Mouse (Mus musculus) intestine, embryonic 14.5 days (tissue): Measurements from ENCODE around the gene Tgfbr3l. TPM values are rescaled to one million over a fixed set of nuclear protein-coding genes. Genes with fewer than 3 reads are reported as not detected.

Experiments used
- ATAC-seq: fragments of 200-750 bp; cut with Nextera tagmentation; replicated peaks from 2 replicates; pipeline ENCODE4 v1.8.0; 2017; ENCODE audit warnings: low read depth, moderate number of reproducible peaks, moderate TSS enrichment, moderate library complexity; ENCODE audit not compliant: low FRiP score, low TSS enrichment
- DNase-seq: peaks from one replicate; pipeline ENCODE4 v3.0.0-alpha.2; 2018; ENCODE audit warnings: low spot score
- H3K27ac ChIP-seq: fragments of 300-500 bp; sonication (generic); 2 replicates; pipeline ENCODE4 v1.5.1; 2014; ENCODE audit warnings: low read depth, mild to moderate bottlenecking, control low read depth
- H3K27me3 ChIP-seq: fragments of 300-500 bp; sonication (generic); replicated peaks from 2 replicates; pipeline ENCODE4 v1.6.1; 2014; ENCODE audit warnings: low read length, control low read depth; ENCODE audit not compliant: control insufficient read depth, insufficient read depth
- H3K36me3 ChIP-seq: fragments of 300-500 bp; sonication (generic); 2 replicates; pipeline ENCODE4 v1.6.1; 2014; ENCODE audit warnings: low read length, control low read depth; ENCODE audit not compliant: control insufficient read depth, insufficient read depth
- H3K4me1 ChIP-seq: fragments of 300-500 bp; sonication (generic); replicated peaks from 2 replicates; pipeline ENCODE4 v1.6.1; 2014; ENCODE audit warnings: low read length, control low read depth, mixed read lengths; ENCODE audit not compliant: control insufficient read depth, insufficient read depth
- H3K4me2 ChIP-seq: fragments of 300-500 bp; sonication (generic); 2 replicates; pipeline ENCODE4 v1.6.1; 2014; ENCODE audit warnings: low read length
- H3K4me3 ChIP-seq: fragments of 300-500 bp; sonication (generic); 2 replicates; pipeline ENCODE4 v1.5.1; 2014; ENCODE audit warnings: low read depth, low read length, control low read depth, mixed read lengths
- H3K9ac ChIP-seq: fragments of 300-500 bp; sonication (generic); 2 replicates; pipeline ENCODE4 v1.6.1; 2014; ENCODE audit warnings: mild to moderate bottlenecking, low read length
- H3K9me3 ChIP-seq: fragments of 300-500 bp; sonication (generic); 2 replicates; pipeline ENCODE4 v1.6.1; 2016; ENCODE audit warnings: low read length, control low read depth; ENCODE audit not compliant: control insufficient read depth
- WGBS: fragments of 180-500 bp; shearing (Covaris S2); extraction: QIAGEN DNeasy Blood & Tissue Kit; methylation state at CpG from one replicate; pipeline ENCODE4 v1.1.7; 2014; 5-methylcytosine and 5-hydroxymethylcytosine counted together
- polyA plus RNA-seq: library from polyadenylated mRNA; unstranded; fragments of >200 nt; fragmentation: Nextera tagmentation; extraction: Ambion mirVana; gene quantifications from 2 replicates; pipeline ENCODE4 v1.2.1, GENCODE M21; 2014

Gene Tgfbr3l
- polyA plus RNA-seq: 3.3 and 4.0 TPM in 2 replicates

GRCm38 (mm10) chr8:4247951-4248540, at the start of gene Tgfbr3l:
Gene Tgfbr3l (plus strand): TSS chr8:4248214.
- H3K4me1 ChIP-seq: peaks cover 5% of the 10 kb centered on the region; the same call in 1 of the 2 replicates
- H3K9me3 ChIP-seq: no peaks in the 10 kb centered on the region
- H3K36me3 ChIP-seq: peaks cover 62% of the 10 kb centered on the region
- DNase-seq (no peak), ATAC-seq (no peak)
- H3K4me2 ChIP-seq: no peak within 1 kb of the TSS
- no peak within 1 kb of the TSS for H3K9ac ChIP-seq
- H3K27ac ChIP-seq: no peak within 1 kb of the TSS
- 79% methylated on average over 15 of the region's 15 CpGs for WGBS
- no peak within 1 kb of the TSS for H3K4me3 ChIP-seq
- no peaks in the 10 kb centered on the region for H3K27me3 ChIP-seq

- no peak for DNase-seq
- Histone ChIP-seq H3K27ac (no peak overlapping the region), H3K36me3 (0 out of 2 replicates have a peak, but pooled peaks cover under 1% of the 10 kb centered on the region), H3K4me3 (no peak overlapping the region), H3K4me1 (peaks cover under 1% of the 10 kb centered on the region), H3K9me3 (no peaks in the 10 kb centered on the region), H3K27me3 (peaks cover 23% of the 10 kb centered on the region), H3K4me2 (no peak overlapping the region), H3K9ac (no peak overlapping the region)
- ATAC-seq: no peak
- WGBS: 73% methylated on average over 2 of the region's 2 CpGs
These were observed 46.7 kb upstream of the Tgfbr3l start for GRCm38 (mm10) chr8:4201321-4201720.

- H3K4me3 ChIP-seq: no peak overlapping the region
- 33% methylated on average over 38 of the region's 38 CpGs for WGBS
These were observed 42.5 kb upstream of the Tgfbr3l start for GRCm38 (mm10) chr8:4205246-4206123.

GRCm38 (mm10) chr8:4206182-4207015, 41.6 kb upstream of the Tgfbr3l start:
- Histone ChIP-seq H3K9ac (no peak overlapping the region; the same call in 1 of the 2 replicates), H3K27me3 (peaks cover 23% of the 10 kb centered on the region), H3K36me3 (0 out of 2 replicates have a peak, but pooled peaks cover 6% of the 10 kb centered on the region), H3K4me2 (peak overlapping the region; percentile 7; the same call in 1 of the 2 replicates), H3K27ac (no peak overlapping the region), H3K4me1 (peaks cover 8% of the 10 kb centered on the region), H3K9me3 (no peaks in the 10 kb centered on the region), H3K4me3 (no peak overlapping the region)
- DNase-seq: peak; percentile 70
- WGBS: 17% methylated on average over 44 of the region's 44 CpGs
- peak; percentile 25 for ATAC-seq

More at GRCm38 (mm10) chr8:4205246-4206123, 42.5 kb upstream of the Tgfbr3l start:
- H3K36me3 ChIP-seq: 0 out of 2 replicates have a peak, but pooled peaks cover 6% of the 10 kb centered on the region
- 0 out of 2 replicates have a peak overlapping the region, but pooled peaks have one; percentile 7 for H3K4me2 ChIP-seq
- peak; percentile 65 for DNase-seq
- peak; percentile 24; the same call in 1 of the 2 replicates for ATAC-seq
- peaks cover 23% of the 10 kb centered on the region for H3K27me3 ChIP-seq
- H3K4me1 ChIP-seq: peaks cover 8% of the 10 kb centered on the region
- H3K9me3 ChIP-seq: no peaks in the 10 kb centered on the region
- no peak overlapping the region for H3K9ac ChIP-seq
- no peak overlapping the region for H3K27ac ChIP-seq

- Histone ChIP-seq H3K36me3 (0 out of 2 replicates have a peak, but pooled peaks cover 6% of the 10 kb centered on the region), H3K9me3 (no peaks in the 10 kb centered on the region), H3K9ac (no peak overlapping the region), H3K4me2 (0 out of 2 replicates have a peak overlapping the region, but pooled peaks have one; percentile 7), H3K27me3 (peaks cover 23% of the 10 kb centered on the region), H3K4me1 (peaks cover 8% of the 10 kb centered on the region), H3K4me3 (no peak overlapping the region), H3K27ac (no peak overlapping the region)
- DNase-seq (no peak), ATAC-seq (0 out of 2 replicates have a peak, but pooled peaks have one; percentile 1)
- 64% methylated on average over 2 of the region's 2 CpGs for WGBS
These were observed 41.0 kb upstream of the Tgfbr3l start for GRCm38 (mm10) chr8:4207016-4207350.

- no peak overlapping the region for H3K4me2 ChIP-seq
- H3K36me3 ChIP-seq: 0 out of 2 replicates have a peak, but pooled peaks cover 6% of the 10 kb centered on the region
- peaks cover 19% of the 10 kb centered on the region for H3K4me1 ChIP-seq
- H3K27ac ChIP-seq: no peak overlapping the region
- ATAC-seq (no peak), DNase-seq (no peak)
- peaks cover 18% of the 10 kb centered on the region for H3K27me3 ChIP-seq
- H3K4me3 ChIP-seq: no peak overlapping the region
- H3K9me3 ChIP-seq: no peaks in the 10 kb centered on the region
- no peak overlapping the region for H3K9ac ChIP-seq
- WGBS: 79% methylated on average over 6 of the region's 6 CpGs
These were observed 36.9 kb upstream of the Tgfbr3l start for GRCm38 (mm10) chr8:4211097-4211496.

GRCm38 (mm10) chr8:4212809-4213209, 35.2 kb upstream of the Tgfbr3l start:
- WGBS: 2% methylated on average over 25 of the region's 25 CpGs
- Histone ChIP-seq H3K4me3 (peak overlapping the region; percentile 41), H3K9ac (peak overlapping the region; percentile 41; the same call in 1 of the 2 replicates), H3K27ac (0 out of 2 replicates have a peak overlapping the region, but pooled peaks have one; percentile 65), H3K9me3 (no peaks in the 10 kb centered on the region), H3K4me1 (peaks cover 10% of the 10 kb centered on the region; the same call in 1 of the 2 replicates), H3K4me2 (peak overlapping the region; percentile 88), H3K36me3 (0 out of 2 replicates have a peak, but pooled peaks cover 6% of the 10 kb centered on the region), H3K27me3 (peaks cover 31% of the 10 kb centered on the region)
- DNase-seq (no peak), ATAC-seq (peak; percentile 9)
